Mouse (Mus musculus): ENCODE data around the gene Dscaml1.

The Dscaml1 gene

DNA sequence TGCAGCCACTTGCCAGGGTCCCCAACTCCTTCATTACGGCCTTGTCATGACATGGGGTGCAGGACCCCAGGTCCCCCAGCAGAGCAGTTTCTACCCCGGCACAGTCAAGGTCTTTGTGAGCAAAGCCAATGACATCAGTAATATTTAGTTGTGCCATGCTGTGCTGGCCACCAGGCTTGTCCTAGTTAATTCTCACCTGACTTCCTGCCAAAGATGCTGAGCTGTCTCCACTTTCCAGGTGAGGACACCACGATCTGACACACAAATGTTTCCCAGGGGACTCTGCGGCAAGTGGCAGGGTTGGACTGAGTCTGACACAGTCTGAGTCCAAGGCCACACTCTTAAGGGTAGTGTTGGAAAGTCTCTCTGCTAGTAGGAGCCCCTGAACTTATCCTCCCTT lies at the start of gene Dscaml1:
Gene Dscaml1, plus strand, starts transcription at position 173 of the 400 bp plus-strand sequence.
- CTCF ChIA-PET: no interaction called here

DNA sequence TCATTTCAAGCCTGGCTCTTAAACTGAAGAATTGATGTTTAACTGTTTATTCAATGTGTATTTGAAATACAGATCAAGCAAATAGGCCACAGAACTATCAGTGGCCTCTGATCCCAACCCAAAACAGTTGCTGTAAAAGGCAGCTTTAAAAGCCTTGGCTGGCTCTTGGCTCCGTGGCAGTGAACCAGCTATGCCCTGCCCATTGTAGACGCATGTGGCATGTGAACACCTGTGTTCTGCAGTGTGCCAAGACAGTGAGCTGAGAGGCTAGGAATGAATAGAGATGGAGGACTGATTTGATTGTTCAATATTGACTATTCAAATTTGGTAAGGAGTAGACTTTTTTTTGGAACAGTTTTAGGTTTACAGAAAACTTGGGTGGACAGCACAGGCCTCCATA lies 49.5 kb upstream of the Dscaml1 start:
- CTCF ChIA-PET: no interaction called here

DNA sequence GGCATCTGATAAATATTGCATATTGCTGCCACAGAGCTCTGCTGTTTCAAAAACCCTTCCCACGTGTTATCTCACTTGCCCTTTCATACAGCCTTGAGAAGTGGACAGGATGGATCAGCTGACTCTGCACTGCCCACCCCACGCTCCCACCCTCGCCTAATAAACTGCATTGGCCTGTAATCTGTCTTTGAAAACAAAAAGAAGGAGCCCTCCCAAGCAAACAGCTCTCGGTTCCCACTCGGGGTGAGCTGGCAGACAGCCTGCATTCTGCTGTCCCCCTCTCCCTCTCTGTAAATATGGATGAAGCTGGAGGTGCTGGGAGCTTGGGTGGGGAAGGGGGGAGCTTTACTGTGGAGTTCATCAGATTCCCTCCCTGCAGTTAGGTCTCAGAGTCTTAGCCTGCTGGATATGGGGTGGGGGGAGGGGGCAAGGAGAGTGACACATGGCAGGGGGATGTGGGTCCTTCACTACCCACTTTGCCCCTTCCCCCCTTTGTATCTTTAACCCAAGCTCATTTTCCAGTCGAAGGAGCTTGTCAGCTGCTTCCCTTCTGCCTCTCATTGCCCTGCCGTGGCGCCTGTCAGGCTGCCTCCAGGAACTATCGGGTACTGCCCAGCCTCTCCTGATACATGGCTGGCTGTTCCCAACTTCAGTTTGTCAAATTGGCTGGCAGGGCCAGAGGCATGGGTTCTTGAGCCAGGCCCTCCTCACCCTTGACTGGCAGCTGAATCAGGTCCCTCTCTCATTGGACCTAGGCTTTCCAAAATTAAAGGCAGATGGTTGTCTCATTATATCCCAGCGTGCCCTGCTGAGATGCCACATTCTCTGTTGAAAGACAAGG lies 45.8 kb upstream of the Dscaml1 start:
- CTCF ChIA-PET: interaction anchor here (0.5 to 1.1 kb wide), 3 partner anchors 35 to 883 kb away, joined by 3 to 8 read pairs (median 3); no protein-coding TSS in a partner anchor

DNA sequence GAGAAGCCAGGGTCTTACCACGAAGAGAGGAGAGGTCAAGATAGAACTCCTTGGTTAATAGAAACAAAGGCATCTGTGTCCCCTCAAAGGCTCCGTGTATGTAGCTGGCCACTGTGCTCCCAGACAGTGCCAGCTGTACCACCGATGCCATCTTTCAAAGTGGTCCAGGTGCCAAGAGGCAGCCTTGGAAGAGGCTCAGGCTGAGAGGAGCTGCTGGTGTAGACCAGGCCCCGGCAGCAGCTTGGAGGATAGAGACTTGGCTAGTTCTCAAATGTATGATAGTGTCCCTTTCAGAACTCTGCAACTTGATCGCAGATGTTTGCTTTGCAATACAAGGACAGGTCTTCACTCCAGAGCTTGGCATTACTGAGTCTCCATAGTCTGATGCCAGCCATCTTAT lies 44.1 kb upstream of the Dscaml1 start:
- CTCF ChIA-PET: no interaction called here

DNA sequence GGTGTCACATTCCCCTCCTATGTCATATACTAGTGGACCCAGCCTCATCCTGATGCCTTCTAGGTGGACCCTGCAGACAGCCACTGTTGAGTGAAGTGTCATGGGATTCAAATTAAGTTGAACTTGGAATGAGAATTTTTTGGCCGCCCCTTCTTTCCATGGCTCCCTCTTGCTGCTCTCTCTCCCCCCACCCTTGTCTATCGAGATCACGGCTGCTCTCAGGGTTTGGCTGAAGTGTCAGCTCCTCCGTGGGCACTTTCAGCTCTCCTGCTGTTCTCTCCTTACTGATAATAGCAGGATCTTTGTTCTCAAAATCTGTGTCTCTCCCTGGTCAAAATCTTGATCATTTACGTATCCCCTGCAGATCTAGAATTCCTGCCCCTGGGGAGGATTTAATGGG lies 43.6 kb upstream of the Dscaml1 start:
- CTCF ChIA-PET: no interaction called here

DNA sequence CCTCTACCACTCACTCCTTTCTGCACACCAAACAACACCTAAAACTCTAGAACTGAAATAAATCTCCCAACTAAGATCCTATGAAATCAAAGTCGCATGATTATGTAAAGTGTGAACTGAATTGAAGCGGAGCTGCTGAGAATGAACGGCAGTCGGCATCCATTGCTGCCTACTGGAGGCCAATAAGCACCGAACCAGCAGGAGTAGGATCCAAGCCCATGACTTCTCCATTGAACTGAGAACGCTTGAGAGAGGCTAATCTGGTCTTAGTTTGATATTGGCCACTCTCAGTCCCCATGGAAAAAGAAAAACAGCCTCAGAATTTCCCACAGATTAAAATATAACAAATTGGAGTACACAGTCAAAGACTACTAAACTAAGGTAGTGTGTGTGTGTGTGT lies 42.5 kb upstream of the Dscaml1 start:
- CTCF ChIA-PET: no interaction called here

DNA sequence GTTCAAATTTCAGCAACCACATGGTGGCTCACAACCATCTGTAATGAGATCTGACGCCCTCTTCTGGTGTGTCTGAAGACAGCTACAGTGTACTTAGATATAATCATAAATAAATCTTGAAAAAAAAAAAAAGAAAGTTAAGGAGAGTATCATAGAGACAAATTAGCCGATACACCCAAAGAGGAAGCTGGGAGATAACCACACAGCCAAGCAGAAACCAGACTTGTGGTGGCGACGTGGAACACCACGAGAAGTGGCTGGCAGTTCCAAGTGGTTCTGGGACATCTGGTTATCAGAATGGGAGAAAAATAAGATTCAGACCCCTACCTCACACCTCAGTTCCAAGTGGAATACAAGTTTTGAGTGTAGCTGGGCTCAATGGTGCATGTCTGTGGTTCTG lies 39.7 kb upstream of the Dscaml1 start:
- CTCF ChIA-PET: interaction anchor here (1.0 kb wide), 1 partner anchor 13 kb away, joined by 4 read pairs; the partner anchor contains the start of gene Fxyd2

DNA sequence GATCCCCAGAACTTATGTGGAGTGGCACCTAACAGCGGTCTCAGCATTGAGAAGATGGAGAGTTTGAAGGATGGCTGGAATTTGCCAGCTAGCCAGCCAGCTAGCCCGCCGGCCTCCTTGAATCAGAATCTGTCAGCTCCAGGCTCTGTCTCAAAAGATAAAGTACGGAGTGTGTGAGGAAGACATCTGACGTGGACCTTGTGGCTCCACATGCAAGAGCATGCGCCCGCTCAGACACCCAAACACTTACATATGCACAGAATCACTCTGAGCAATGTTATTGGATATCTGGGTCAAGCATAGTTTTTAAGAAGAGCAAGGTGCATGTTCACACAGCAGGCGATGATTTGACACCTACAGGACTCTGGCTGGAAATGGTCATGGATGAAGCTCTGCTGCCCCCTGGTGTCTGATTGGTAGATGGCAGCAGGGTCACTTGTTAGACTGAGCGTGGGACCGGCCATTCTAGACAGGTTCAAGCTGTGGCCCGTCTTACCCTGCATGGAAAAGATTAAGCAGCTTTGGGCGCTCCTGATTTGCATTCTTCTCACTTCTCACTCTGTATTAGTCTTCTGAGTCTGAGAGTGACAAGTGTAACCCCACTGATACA lies 37.9 kb upstream of the Dscaml1 start:
- CTCF ChIA-PET: interaction anchor here (1.0 to 2.1 kb wide), 6 partner anchors 87 to 366 kb away, joined by 3 to 10 read pairs (median 5); no protein-coding TSS in a partner anchor

DNA sequence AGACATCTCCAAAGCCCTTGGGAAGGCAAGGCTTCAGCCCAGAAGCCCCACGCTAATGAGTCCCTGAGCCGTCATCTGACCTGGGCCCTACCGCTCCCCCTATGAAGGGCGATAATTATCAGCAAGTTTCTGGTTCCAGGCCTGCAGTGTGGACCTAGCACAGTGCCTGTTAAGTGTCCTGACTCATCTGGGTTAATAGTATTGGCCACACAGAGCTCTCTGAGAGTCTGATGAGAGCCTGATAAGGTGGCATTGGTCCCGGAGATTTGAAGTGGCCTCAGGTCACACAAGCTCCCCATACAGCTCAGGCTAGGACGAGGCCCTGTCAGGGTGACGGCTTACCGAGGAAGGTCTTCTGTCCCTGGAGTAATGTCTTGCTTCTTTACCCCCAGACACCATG lies 36.8 kb upstream of the Dscaml1 start:
- CTCF ChIA-PET: interaction anchor here (0.8 to 2.1 kb wide), 5 partner anchors 81 to 367 kb away, joined by 3 to 10 read pairs (median 5); no protein-coding TSS in a partner anchor

DNA sequence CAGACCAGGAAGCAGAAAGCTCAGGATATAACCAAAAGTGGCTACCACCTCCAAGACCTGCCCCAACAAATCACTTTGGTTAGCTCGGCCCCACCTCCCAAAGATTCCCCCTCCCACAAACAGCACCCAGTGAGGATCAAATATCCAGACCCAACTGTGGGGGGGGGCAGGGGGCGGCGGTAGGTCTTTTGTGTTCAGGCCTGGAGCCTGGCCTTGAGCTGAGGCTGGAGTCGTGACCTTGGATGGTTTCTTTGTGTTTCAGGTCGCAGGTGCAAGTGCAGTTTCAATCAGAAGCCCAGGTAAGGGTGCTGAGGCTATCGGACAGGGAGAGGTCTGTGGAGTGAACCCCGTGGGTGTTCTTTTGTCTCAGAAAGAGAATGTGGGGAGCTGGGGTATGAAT lies 35.1 kb upstream of the Dscaml1 start:
- CTCF ChIA-PET: no interaction called here

DNA sequence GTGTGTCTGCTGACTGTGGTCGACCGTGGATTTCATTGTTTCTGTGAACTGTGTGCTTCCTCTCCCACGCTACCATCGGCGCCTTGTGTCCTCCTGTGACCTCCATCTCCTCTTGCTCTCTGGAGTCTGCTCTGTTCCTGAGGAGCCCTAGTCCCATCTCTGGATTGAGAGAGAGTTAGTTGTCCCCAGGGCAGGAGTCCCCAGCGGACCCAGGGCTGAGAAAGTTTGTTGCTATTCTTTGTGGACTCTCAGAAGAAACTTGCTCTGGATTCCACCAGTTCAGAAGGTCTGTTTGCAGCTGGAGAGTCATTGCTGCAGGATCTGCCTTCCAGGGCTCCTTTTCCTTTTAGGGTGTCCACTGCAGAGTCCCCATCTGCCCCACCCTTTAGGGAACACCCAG lies 31.2 kb upstream of the Dscaml1 start:
- CTCF ChIA-PET: no interaction called here

DNA sequence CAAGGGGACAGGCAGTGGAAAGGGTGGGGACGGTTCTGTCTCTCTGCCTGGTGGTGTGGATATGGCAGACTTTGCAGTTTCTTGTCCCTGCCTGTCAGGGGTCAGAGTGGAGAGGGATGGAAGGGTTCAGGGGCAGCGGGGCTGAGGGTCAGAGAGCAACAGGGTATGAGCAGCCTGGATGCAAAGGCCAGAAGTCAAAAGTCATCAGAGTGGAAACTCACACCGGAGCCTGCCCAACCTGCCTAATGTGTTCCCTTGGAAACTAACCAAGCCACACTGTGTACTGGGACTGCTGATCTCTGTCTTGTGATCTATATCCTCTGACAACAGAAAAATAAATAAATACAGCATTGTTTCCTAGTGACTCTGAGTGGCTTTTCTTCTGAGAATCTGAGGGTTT lies 30.6 kb upstream of the Dscaml1 start:
- CTCF ChIA-PET: no interaction called here

DNA sequence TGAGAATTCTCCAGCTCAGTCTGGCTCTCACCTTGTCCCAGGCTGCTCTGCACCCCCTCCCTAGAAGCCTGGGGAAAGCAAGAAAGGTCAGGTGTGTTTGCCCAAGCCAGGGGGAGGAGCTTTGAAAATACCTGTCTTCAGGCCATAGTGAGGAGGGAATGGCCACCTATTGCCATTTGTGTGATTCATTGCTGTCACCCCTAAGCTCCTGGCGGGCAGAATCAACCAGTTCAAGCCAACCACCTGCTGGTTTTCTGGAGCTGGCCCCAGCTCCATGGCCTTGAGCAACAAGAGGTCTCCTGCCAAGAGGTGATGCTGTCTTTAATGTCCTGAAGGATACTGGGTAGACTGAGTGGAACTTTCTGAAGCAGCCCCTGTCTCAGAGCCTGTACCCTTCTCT lies 28.1 kb upstream of the Dscaml1 start:
- CTCF ChIA-PET: no interaction called here

DNA sequence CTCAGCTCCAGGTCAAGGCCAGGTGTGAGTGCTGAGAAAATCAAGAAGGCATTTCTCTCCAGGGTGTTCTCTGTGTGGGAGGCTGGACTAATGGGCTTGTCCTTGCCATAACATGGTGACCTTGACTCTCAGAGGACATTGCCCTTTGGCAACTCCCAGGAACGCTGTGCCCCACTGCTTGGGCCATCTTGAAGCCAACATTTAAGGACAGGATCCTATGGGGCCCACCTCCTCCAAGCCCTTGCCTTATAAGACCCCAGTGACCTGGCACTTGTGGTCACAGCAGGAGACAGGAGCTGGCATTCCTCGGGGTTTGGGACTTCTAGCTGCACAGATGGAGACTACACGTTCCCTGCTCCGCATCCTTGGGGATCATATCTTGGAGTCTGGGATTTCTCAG lies 27.0 kb upstream of the Dscaml1 start, which contains the start of gene Fxyd2:
Gene Fxyd2, plus strand, starts transcription at position 236 of the 400 bp plus-strand sequence.
- CTCF ChIA-PET: interaction anchor here (1.2 kb wide), 1 partner anchor 13 kb away, joined by 4 read pairs; no protein-coding TSS in a partner anchor

DNA sequence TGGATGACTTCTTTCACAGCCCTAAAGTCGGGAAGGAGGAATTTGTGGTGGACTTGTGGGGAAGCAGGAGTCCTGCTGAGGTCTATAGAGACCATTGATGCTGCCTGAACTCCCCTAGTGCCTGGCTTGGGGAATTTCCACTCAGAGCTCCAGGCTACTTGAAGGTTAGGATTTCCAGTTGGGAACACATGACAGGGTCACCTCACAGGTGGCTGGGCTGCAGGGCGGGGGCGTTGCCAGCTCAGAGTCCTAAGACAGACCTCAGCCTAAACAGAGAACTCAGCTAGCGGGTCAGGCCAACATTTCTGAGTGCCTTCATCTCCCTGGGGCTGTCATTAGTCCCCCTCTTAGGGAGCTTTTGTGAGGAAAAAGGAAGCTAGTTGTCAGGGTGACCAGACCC lies 24.6 kb upstream of the Dscaml1 start:
- CTCF ChIA-PET: no interaction called here

DNA sequence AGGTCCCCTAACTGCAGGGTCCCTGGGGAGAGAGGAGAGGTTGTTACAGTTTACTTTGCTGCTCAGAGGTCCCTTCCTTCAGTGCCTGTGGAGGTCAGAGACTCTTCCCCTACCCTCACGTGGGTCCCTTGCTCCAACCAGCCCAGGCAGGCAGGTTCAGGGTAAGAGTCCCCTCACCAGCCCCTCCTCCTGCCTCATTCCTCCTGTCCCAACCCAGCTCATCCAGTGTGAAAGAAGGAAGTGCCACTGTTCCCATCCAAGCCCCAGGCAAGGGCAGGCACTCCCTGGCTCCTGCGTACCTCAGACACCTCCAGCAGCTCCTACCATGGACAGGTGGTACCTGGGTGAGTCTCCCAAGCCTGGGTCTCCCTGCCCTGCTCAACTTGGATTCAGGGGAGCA lies 23.5 kb upstream of the Dscaml1 start:
- CTCF ChIA-PET: no interaction called here

DNA sequence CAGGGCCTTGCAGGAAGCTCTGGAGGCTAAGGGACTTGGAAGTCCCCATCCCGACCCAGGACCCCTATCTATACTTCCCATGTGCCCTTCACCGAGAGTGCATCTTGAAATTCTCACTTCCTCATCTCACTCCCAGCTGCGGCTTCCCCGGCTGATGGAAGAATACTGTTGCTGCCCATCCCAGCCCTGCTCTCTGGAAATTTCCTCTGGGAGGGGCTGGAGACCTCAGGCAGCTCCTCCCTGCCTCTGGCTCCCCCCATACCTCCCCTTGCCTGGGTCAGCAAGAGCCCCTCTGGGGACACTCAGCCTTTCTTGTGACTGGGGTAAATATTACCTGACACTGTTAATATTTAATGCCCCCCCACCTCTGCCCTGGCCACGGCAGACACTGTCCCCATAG lies 20.7 kb upstream of the Dscaml1 start:
- CTCF ChIA-PET: no interaction called here

DNA sequence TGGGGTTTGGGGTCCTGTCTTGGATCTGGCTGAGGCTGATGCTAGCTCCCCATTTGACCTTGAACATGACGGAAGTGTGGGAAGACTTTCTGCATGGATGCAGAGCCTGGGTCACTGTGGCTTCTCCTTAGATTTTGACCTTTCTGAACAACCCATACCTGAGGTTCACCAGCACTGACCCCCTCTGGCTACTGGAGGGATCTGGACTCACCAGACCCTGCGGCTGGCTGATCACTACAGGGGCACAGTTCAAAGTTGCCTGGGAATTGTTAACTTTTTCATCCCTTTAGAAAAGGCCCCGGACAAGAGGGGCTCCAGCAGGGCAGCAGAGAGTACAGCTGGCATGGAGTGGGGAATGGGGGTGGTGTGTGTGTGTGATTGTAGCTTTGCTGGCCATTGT lies 19.6 kb upstream of the Dscaml1 start:
- CTCF ChIA-PET: interaction anchor here (1.1 kb wide), 1 partner anchor 171 kb away, joined by 5 read pairs; no protein-coding TSS in a partner anchor

DNA sequence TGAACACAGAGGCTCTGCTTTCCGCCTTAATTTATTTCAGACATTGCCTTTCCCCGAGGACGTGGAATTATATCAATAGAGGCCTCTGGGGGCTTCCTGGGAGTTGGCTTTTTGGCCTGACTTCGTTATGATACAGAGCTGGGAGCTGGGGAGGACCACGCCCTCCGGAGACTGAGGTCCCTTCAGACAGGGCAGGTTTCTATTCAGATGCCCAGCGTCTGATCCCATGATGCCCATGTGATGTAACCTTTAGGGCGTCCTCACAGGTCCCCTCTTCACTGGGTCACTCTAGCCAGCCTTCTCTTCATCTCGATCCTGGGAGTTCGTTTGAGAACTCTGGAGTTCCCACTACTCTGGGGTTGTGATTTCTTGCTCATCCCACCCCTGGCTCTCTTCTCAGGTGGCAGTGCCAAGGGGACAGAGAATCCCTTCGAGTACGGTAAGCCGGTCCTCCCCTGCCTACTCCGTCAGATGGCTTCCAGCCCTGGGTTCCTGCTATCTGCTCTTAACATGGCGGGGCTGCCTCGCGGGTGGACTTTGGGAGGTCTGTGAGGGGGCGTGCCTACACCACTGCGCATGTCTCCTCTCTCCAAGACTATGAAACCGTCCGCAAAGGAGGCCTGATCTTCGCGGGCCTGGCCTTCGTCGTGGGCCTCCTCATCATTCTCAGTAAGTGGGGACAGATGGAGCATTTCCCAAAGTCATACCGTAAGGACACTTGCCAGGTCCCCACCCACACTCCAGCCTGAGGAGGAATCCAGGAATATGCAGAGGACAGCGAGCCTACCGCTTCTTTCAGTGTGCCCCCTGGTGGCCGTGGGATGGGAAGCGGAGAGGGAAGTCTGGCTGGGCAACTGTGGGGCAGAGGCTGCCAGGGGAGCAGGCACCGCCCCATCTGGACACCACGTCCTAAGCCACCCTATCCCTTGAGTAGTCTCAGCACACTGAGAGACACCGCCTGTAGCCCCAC lies 18.4 kb upstream of the Dscaml1 start:
- CTCF ChIA-PET: interaction anchor here (0.8 kb wide), 1 partner anchor 213 kb away, joined by 4 read pairs; no protein-coding TSS in a partner anchor

DNA sequence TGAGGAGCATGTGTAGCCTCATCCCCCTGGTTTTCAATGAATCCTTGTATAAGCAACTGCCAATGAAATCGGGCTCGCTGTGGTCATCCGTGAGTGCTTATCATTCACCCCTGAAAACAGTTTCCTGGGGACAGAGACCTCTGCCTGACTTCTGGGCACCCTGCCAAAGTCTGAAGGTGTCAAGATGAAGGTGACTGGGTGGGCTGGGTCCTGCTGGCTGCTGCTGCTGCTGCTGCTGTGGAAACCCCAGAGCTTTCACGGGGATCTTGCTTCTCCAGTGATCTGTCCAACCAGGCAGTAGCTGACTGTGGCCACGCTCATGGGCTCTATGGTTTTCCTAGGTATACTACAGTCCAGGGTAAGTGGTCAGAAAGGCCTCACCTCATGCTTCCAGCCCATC lies 16.2 kb upstream of the Dscaml1 start:
- CTCF ChIA-PET: no interaction called here

DNA sequence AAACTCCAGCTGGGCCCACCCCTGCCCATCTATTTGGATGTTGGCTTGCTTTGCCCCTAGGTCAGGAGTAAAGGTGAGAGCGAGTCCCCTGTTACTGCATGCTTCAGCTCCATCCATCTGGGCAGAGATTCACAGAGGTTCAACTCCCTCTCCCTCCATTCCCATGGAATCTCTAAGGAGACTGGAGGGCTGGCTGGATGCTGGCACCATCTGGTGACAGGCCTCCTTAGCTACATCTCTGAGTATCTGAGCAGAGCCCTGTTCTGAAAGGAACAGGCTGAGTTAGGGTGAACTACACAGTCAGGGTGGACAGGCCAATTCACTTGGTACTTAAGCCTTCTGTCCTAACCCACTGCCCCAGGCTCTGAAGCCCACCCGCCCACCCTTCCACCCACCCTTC lies 15.8 kb upstream of the Dscaml1 start:
- CTCF ChIA-PET: no interaction called here

DNA sequence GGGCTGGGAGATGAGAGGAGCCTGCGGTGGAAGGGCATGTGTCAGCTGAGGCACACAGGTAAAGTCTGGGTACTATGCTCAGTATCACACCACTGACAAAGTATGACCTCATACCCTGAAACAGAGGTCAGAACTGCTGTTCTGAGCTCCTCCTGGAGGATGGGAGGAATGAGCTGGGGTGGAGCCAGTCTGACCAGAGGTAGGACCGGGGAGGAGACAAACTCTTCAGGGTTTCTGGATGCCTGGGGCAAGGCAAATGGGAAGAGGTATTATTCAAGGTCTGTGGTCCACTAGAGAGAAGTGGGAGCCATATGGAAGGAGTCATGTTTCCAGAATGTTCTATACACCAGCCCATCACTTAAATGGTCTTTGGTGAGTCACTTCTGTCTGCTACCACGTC lies 15.3 kb upstream of the Dscaml1 start:
- CTCF ChIA-PET: no interaction called here
